Mouse (Mus musculus): ENCODE measurements around the gene Scube1.

- TF ChIP-seq CTCF (conservative IDR thresholded peaks at IDR 0.05 in 1 of 2, IDR thresholded peaks at IDR 0.05 in 1 of 2; ENCODE audit: low read depth in 2 of 2, low read length in 2 of 2) (no peak), JUND (conservative IDR thresholded peaks at IDR 0.05; ENCODE audit: low read depth, low read length) (no peak), BHLHE40 (IDR thresholded peaks at IDR 0.05; ENCODE audit: low read depth, low read length) (no peak), EP300 (IDR thresholded peaks at IDR 0.05; ENCODE audit: low read length) (no peak), CHD2 (IDR thresholded peaks at IDR 0.05; ENCODE audit: low read length) (no peak), E2F4 (IDR thresholded peaks at IDR 0.05; ENCODE audit: insufficient replicate concordance, low read depth, low read length) (no peak), RAD21 (IDR thresholded peaks at IDR 0.05; ENCODE audit: low read depth, low read length) (no peak), POLR2A (IDR thresholded peaks at IDR 0.05; ENCODE audit: low read depth, low read length) (no peak), NRF1 (IDR thresholded peaks at IDR 0.05; ENCODE audit: low read depth, low read length) (no peak), MAFK (IDR thresholded peaks at IDR 0.05; ENCODE audit: insufficient replicate concordance, low read length) (no peak), GABPA (IDR thresholded peaks at IDR 0.05; ENCODE audit: insufficient replicate concordance, low read depth, low read length) (no peak), ZC3H11A (IDR thresholded peaks at IDR 0.05; ENCODE audit: low read depth, low read length) (no peak), POLR2AphosphoS2 (IDR thresholded peaks at IDR 0.05; ENCODE audit: low read depth, low read length) (no peak), ETS1 (conservative IDR thresholded peaks at IDR 0.05; ENCODE audit: low read depth, low read length) (no peak)
Observed at GRCm38 (mm10) chr15:83709889-83710774, 14.7 kb downstream of the Scube1 start.

All from CH12.LX (cell line).